Mouse (Mus musculus): ENCODE measurements at regions not wholly inside any gene's neighbourhood (a gene's known extent, or its start where the extent isn't known, plus 50 kb on each side); places are given as distances from the start of the nearest gene placed in this dataset.

GRCm38 (mm10) chr3:52466571-52466970 is 198.4 kb downstream of the Foxo1 start:
- in situ Hi-C loops (cut with MboI, MseI) = no loop called here

GRCm38 (mm10) chr3:52463911-52464310 is 195.8 kb downstream of the Foxo1 start:
- in situ Hi-C loops (cut with MboI, MseI) = no loop called here

GRCm38 (mm10) chr3:52454955-52455354 is 186.8 kb downstream of the Foxo1 start:
- in situ Hi-C loops (cut with MboI, MseI) = loop anchor here (5.0 kb wide), 2 partner anchors 48 to 53 kb away; no protein-coding TSS in a partner anchor

- in situ Hi-C loops (cut with MboI, MseI) = loop anchor here in 1 of 2 experiments (5.0 kb wide), 1 partner anchor 46 kb away; no protein-coding TSS in a partner anchor
Observed at GRCm38 (mm10) chr3:52453041-52453440, 184.9 kb downstream of the Foxo1 start.

GRCm38 (mm10) chr3:52452345-52452744 is 184.2 kb downstream of the Foxo1 start:
- in situ Hi-C loops (cut with MboI, MseI) = loop anchor here in 1 of 2 experiments (5.0 kb wide), 1 partner anchor 45 kb away; no protein-coding TSS in a partner anchor

GRCm38 (mm10) chr3:52446991-52447390 is 178.9 kb downstream of the Foxo1 start:
- in situ Hi-C loops (cut with MboI, MseI) = no loop called here

GRCm38 (mm10) chr3:52446500-52446899 is 178.4 kb downstream of the Foxo1 start:
- in situ Hi-C loops (cut with MboI, MseI) = no loop called here

GRCm38 (mm10) chr3:52444420-52445119 is 176.4 kb downstream of the Foxo1 start:
- in situ Hi-C loops (cut with MboI, MseI) = no loop called here

- in situ Hi-C loops (cut with MboI, MseI) = no loop called here
Observed at GRCm38 (mm10) chr3:52443856-52444255, 175.7 kb downstream of the Foxo1 start.

- in situ Hi-C loops (cut with MboI, MseI) = no loop called here
Observed at GRCm38 (mm10) chr3:52429014-52429589, 161.0 kb downstream of the Foxo1 start.

- in situ Hi-C loops (cut with MboI, MseI) = no loop called here
Observed at GRCm38 (mm10) chr3:52422826-52423225, 154.7 kb downstream of the Foxo1 start.

GRCm38 (mm10) chr3:52416261-52416660 is 148.1 kb downstream of the Foxo1 start:
- in situ Hi-C loops (cut with MboI, MseI) = no loop called here

- in situ Hi-C loops (cut with MboI, MseI) = no loop called here
Observed at GRCm38 (mm10) chr3:52415361-52415760, 147.2 kb downstream of the Foxo1 start.

GRCm38 (mm10) chr3:52414017-52414416 is 145.9 kb downstream of the Foxo1 start:
- in situ Hi-C loops (cut with MboI, MseI) = no loop called here

GRCm38 (mm10) chr3:52413187-52413746 is 145.1 kb downstream of the Foxo1 start:
- in situ Hi-C loops (cut with MboI, MseI) = no loop called here

- in situ Hi-C loops (cut with MboI, MseI) = no loop called here
Observed at GRCm38 (mm10) chr3:52411356-52411755, 143.2 kb downstream of the Foxo1 start.

GRCm38 (mm10) chr3:52409465-52409864 is 141.3 kb downstream of the Foxo1 start:
- in situ Hi-C loops (cut with MboI, MseI) = loop anchor here in 1 of 2 experiments (5.0 to 10.0 kb wide), 2 partner anchors 43 to 145 kb away; partner anchors contain the start of gene Foxo1

GRCm38 (mm10) chr3:52406778-52407318 is 138.7 kb downstream of the Foxo1 start:
- in situ Hi-C loops (cut with MboI, MseI) = loop anchor here in 1 of 2 experiments (5.0 to 10.0 kb wide), 2 partner anchors 45 to 142 kb away; partner anchors contain the start of gene Foxo1

GRCm38 (mm10) chr3:52404636-52405035 is 136.5 kb downstream of the Foxo1 start:
- in situ Hi-C loops (cut with MboI, MseI) = loop anchor here (5.0 to 10.0 kb wide), 3 partner anchors 48 to 140 kb away; partner anchors contain the start of gene Foxo1 (in 1 of the 2)

- in situ Hi-C loops (cut with MboI, MseI) = loop anchor here (5.0 to 10.0 kb wide), 2 partner anchors 54 to 138 kb away; partner anchors contain the start of gene Foxo1 (in 1 of the 2)
Observed at GRCm38 (mm10) chr3:52403032-52403431, 134.9 kb downstream of the Foxo1 start.

All from T-helper 17 cell (primary cell).